Mouse (Mus musculus): Measurements from ENCODE around the gene Cxcl3. TPM values are rescaled to one million over a fixed set of nuclear protein-coding genes. Genes with fewer than 3 reads are reported as not detected.

The Cxcl3 gene
- polyA plus RNA-seq, 1 experiment, result not detected

GRCm38 (mm10) chr5:90761834-90762233, 24.1 kb upstream of the Cxcl3 start:
- H3K27ac ChIP-seq (ENCODE audit: control insufficient read depth, insufficient read depth, low read depth, low read length, poor library complexity), result no peak overlapping the region
- TF ChIP-seq CTCF (IDR thresholded peaks at IDR 0.05; ENCODE audit: control insufficient read depth, insufficient read depth, low read length) (no peak), POLR2A (IDR thresholded peaks at IDR 0.05; ENCODE audit: borderline replicate concordance, control insufficient read depth, low read depth, low read length) (no peak)
- 77% methylated on average over 3 of the region's 3 CpGs for WGBS
- H3K4me3 ChIP-seq (replicated peaks; ENCODE audit: control insufficient read depth, low read depth, low read length), result no peak overlapping the region
- H3K4me1 ChIP-seq (ENCODE audit: control insufficient read depth, insufficient read depth, low read length), result no peaks in the 10 kb centered on the region; the same call in 1 of the 2 replicates

- Histone ChIP-seq H3K27ac (ENCODE audit: control insufficient read depth, insufficient read depth, low read depth, low read length, poor library complexity) (no peak overlapping the region), H3K4me1 (ENCODE audit: control insufficient read depth, insufficient read depth, low read length) (no peaks in the 10 kb centered on the region; the same call in 1 of the 2 replicates), H3K4me3 (replicated peaks; ENCODE audit: control insufficient read depth, low read depth, low read length) (no peak overlapping the region)
- TF ChIP-seq POLR2A (IDR thresholded peaks at IDR 0.05; ENCODE audit: borderline replicate concordance, control insufficient read depth, low read depth, low read length) (no peak), CTCF (IDR thresholded peaks at IDR 0.05; ENCODE audit: control insufficient read depth, insufficient read depth, low read length) (no peak)
- WGBS, result 76% methylated on average over 12 of the region's 12 CpGs
Measured at GRCm38 (mm10) chr5:90763912-90764665, 21.8 kb upstream of the Cxcl3 start.

- Histone ChIP-seq H3K4me1 (ENCODE audit: control insufficient read depth, insufficient read depth, low read length) (no peaks in the 10 kb centered on the region; the same call in 1 of the 2 replicates), H3K27ac (ENCODE audit: control insufficient read depth, insufficient read depth, low read depth, low read length, poor library complexity) (no peak overlapping the region), H3K4me3 (replicated peaks; ENCODE audit: control insufficient read depth, low read depth, low read length) (no peak overlapping the region)
- no peak for TF ChIP-seq POLR2A (IDR thresholded peaks at IDR 0.05; ENCODE audit: borderline replicate concordance, control insufficient read depth, low read depth, low read length)
- TF ChIP-seq CTCF (IDR thresholded peaks at IDR 0.05; ENCODE audit: control insufficient read depth, insufficient read depth, low read length), result no peak
- 74% methylated on average over 8 of the region's 8 CpGs for WGBS
Measured at GRCm38 (mm10) chr5:90765821-90766606, 19.9 kb upstream of the Cxcl3 start.

- H3K27ac ChIP-seq (ENCODE audit: control insufficient read depth, insufficient read depth, low read depth, low read length, poor library complexity), result no peak within 1 kb of the TSS
- TF ChIP-seq CTCF (IDR thresholded peaks at IDR 0.05; ENCODE audit: control insufficient read depth, insufficient read depth, low read length) (no peak), POLR2A (IDR thresholded peaks at IDR 0.05; ENCODE audit: borderline replicate concordance, control insufficient read depth, low read depth, low read length) (no peak)
- peak within 1 kb of the TSS; percentile 7 for H3K4me3 ChIP-seq (replicated peaks; ENCODE audit: control insufficient read depth, low read depth, low read length)
- WGBS, result 24% methylated on average over 3 of the region's 3 CpGs
- no peaks in the 10 kb centered on the region; the same call in 1 of the 2 replicates for H3K4me1 ChIP-seq (ENCODE audit: control insufficient read depth, insufficient read depth, low read length)
Measured at GRCm38 (mm10) chr5:90768218-90768617, 17.7 kb upstream of the Cxcl3 start, which contains the start of gene Ppbp. Gene Ppbp, plus strand, starts transcription at chr5:90768518.

GRCm38 (mm10) chr5:90771369-90771768, 14.5 kb upstream of the Cxcl3 start:
- Histone ChIP-seq H3K4me1 (ENCODE audit: control insufficient read depth, insufficient read depth, low read length) (peaks cover 1% of the 10 kb centered on the region; the same call in 1 of the 2 replicates), H3K4me3 (replicated peaks; ENCODE audit: control insufficient read depth, low read depth, low read length) (no peak overlapping the region), H3K27ac (ENCODE audit: control insufficient read depth, insufficient read depth, low read depth, low read length, poor library complexity) (no peak overlapping the region)
- 29% methylated on average over 3 of the region's 3 CpGs for WGBS
- TF ChIP-seq POLR2A (IDR thresholded peaks at IDR 0.05; ENCODE audit: borderline replicate concordance, control insufficient read depth, low read depth, low read length) (no peak), CTCF (IDR thresholded peaks at IDR 0.05; ENCODE audit: control insufficient read depth, insufficient read depth, low read length) (no peak)

GRCm38 (mm10) chr5:90771880-90772653, 13.8 kb upstream of the Cxcl3 start, which contains the start of gene Pf4:
Gene Pf4, plus strand, starts transcription at chr5:90772435.
- no peak for TF ChIP-seq CTCF (IDR thresholded peaks at IDR 0.05; ENCODE audit: control insufficient read depth, insufficient read depth, low read length)
- TF ChIP-seq POLR2A (IDR thresholded peaks at IDR 0.05; ENCODE audit: borderline replicate concordance, control insufficient read depth, low read depth, low read length), result no peak
- Histone ChIP-seq H3K4me1 (ENCODE audit: control insufficient read depth, insufficient read depth, low read length) (peaks cover 1% of the 10 kb centered on the region; the same call in 1 of the 2 replicates), H3K4me3 (replicated peaks; ENCODE audit: control insufficient read depth, low read depth, low read length) (no peak within 1 kb of the TSS), H3K27ac (ENCODE audit: control insufficient read depth, insufficient read depth, low read depth, low read length, poor library complexity) (no peak within 1 kb of the TSS)
- WGBS, result 4% methylated on average over 16 of the region's 16 CpGs

GRCm38 (mm10) chr5:90775562-90775961, 10.3 kb upstream of the Cxcl3 start:
- Histone ChIP-seq H3K4me3 (replicated peaks; ENCODE audit: control insufficient read depth, low read depth, low read length) (no peak overlapping the region), H3K27ac (ENCODE audit: control insufficient read depth, insufficient read depth, low read depth, low read length, poor library complexity) (no peak overlapping the region), H3K4me1 (ENCODE audit: control insufficient read depth, insufficient read depth, low read length) (peaks cover 2% of the 10 kb centered on the region; the same call in 1 of the 2 replicates)
- WGBS, result 8% methylated on average over 5 of the region's 5 CpGs
- TF ChIP-seq POLR2A (IDR thresholded peaks at IDR 0.05; ENCODE audit: borderline replicate concordance, control insufficient read depth, low read depth, low read length), result no peak
- TF ChIP-seq CTCF (IDR thresholded peaks at IDR 0.05; ENCODE audit: control insufficient read depth, insufficient read depth, low read length), result no peak
